ENCODE assay signal across 8 mouse cellular contexts in the genomic region with DNA sequence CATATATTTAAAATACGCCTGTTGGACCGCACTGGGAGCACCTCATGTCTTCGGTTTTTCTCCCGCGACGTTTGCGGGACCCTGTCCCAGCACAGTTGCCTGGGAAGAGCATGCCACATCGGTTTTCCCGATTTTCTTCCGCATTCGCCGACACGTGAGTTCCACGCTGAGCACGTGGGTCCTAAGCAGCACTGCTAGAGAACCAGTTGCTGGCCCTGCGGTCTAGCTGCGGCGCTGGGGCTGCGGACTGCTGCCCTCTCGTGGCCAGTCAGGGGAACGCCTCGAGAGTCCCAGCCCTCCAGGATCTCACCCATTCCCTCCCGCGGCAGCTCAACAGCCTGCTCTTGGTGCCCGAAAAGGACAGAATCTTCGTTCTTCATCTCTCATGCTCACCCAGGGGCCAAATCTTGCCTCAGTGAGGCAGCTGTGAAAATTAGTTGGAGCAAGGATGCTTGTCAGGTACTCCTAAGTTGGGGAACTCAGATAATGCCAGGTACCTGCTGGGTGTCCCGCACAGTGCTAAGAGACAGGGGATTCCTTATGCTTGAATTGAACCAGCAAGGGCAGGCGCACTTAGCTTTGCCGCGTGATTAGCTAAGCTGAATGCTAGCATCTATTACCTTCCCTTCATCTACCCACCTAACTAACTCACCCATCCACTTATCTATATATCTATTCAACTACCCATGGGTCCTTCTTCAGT. TPM values are rescaled to one million over a fixed set of nuclear protein-coding genes. Genes with fewer than 3 reads are reported as not detected.
DNase-seq lines count a peak whose midpoint lies in the region; ATAC-seq and TF ChIP-seq lines count a peak whose summit lies in the region.

No protein-coding gene starts in this region.

- H3K9me3 ChIP-seq in heart, embryonic 11.5 days (replicated peaks; ENCODE audit: control insufficient read depth, low read length), result no peaks in the 10 kb centered on the region
- H3K9me3 ChIP-seq in kidney, embryonic 16.5 days (ENCODE audit: low read length), result no peaks in the 10 kb centered on the region
- no peaks in the 10 kb centered on the region for H3K9me3 ChIP-seq in liver, embryonic 12.5 days (replicated peaks)
- no peaks in the 10 kb centered on the region for H3K9me3 ChIP-seq in stomach, embryonic 15.5 days

- no peaks in the 10 kb centered on the region for H3K27me3 ChIP-seq in heart, embryonic 11.5 days (ENCODE audit: control insufficient read depth, insufficient read depth, low read length)
- no peaks in the 10 kb centered on the region for H3K27me3 ChIP-seq in kidney, embryonic 16.5 days (ENCODE audit: insufficient read depth, low read length)
- peaks cover 6% of the 10 kb centered on the region; the same call in 1 of the 2 replicates for H3K27me3 ChIP-seq in liver, embryonic 12.5 days (replicated peaks)
- H3K27me3 ChIP-seq in stomach, embryonic 15.5 days (replicated peaks), result 0 out of 2 replicates have a peak, but pooled peaks cover 3% of the 10 kb centered on the region

- DNase-seq in B cell, adult 2 months, result peak; percentile 86 to 88
- DNase-seq in natural killer cell, adult 2 months (ENCODE audit: low spot score in 2 of 2), result peak; percentile 62 to 79

- peak; percentile 80 for TF ChIP-seq CTCF in bone marrow macrophage, adult 2 months (IDR thresholded peaks at IDR 0.05; ENCODE audit: low read depth, low read length)
- TF ChIP-seq CTCF in embryonic fibroblast, embryonic 13.5 days (IDR thresholded peaks at IDR 0.05; ENCODE audit: borderline replicate concordance, insufficient read depth, low read length), result peak; percentile 94

- H3K36me3 ChIP-seq in heart, embryonic 11.5 days (ENCODE audit: control insufficient read depth, insufficient read depth, low read length), result no peaks in the 10 kb centered on the region
- no peaks in the 10 kb centered on the region for H3K36me3 ChIP-seq in kidney, embryonic 16.5 days (ENCODE audit: insufficient read depth, low read length)
- H3K36me3 ChIP-seq in liver, embryonic 12.5 days, result peaks cover 10% of the 10 kb centered on the region
- no peaks in the 10 kb centered on the region for H3K36me3 ChIP-seq in stomach, embryonic 15.5 days

- H3K9ac ChIP-seq in heart, embryonic 11.5 days (ENCODE audit: low read depth, low read length), result peak overlapping the region; percentile 69
- H3K9ac ChIP-seq in kidney, embryonic 16.5 days (replicated peaks; ENCODE audit: low read length), result peak overlapping the region; percentile 58
- peak overlapping the region; percentile 66 for H3K9ac ChIP-seq in liver, embryonic 12.5 days
- peak overlapping the region; percentile 13; the same call in 1 of the 2 replicates for H3K9ac ChIP-seq in stomach, embryonic 15.5 days

- WGBS in heart, embryonic 11.5 days (ENCODE audit: insufficient replicate concordance), result 10% methylated on average over 30 of the region's 30 CpGs
- 10% methylated on average over 30 of the region's 30 CpGs for WGBS in kidney, embryonic 16.5 days
- 7% methylated on average over 30 of the region's 30 CpGs for WGBS in liver, embryonic 12.5 days (ENCODE audit: insufficient replicate concordance)
- WGBS in stomach, embryonic 15.5 days, result 9% methylated on average over 30 of the region's 30 CpGs

- H3K27ac ChIP-seq in bone marrow macrophage, adult 2 months (ENCODE audit: insufficient read depth, low read depth, low read length), result peak overlapping the region; percentile 33
- no peak overlapping the region for H3K27ac ChIP-seq in embryonic fibroblast, embryonic 13.5 days (ENCODE audit: insufficient read depth, low read length)
- no peak overlapping the region for H3K27ac ChIP-seq in heart, embryonic 11.5 days (ENCODE audit: low read depth, low read length)
- H3K27ac ChIP-seq in kidney, embryonic 16.5 days (ENCODE audit: low read length), result no peak overlapping the region
- no peak overlapping the region for H3K27ac ChIP-seq in liver, embryonic 12.5 days
- H3K27ac ChIP-seq in stomach, embryonic 15.5 days, result no peak overlapping the region

- 0 out of 2 replicates have a peak, but pooled peaks have one; percentile 55 for TF ChIP-seq POLR2A in bone marrow macrophage, adult 2 months (IDR thresholded peaks at IDR 0.05; ENCODE audit: borderline replicate concordance, low read depth, low read length)
- peak; percentile 51; the same call in 1 of the 2 replicates for TF ChIP-seq POLR2A in embryonic fibroblast, embryonic 13.5 days (IDR thresholded peaks at IDR 0.05; ENCODE audit: low read depth, low read length)

- H3K4me3 ChIP-seq in bone marrow macrophage, adult 2 months (ENCODE audit: insufficient read depth, low read length), result peak overlapping the region; percentile 71
- peak overlapping the region; percentile 23 for H3K4me3 ChIP-seq in embryonic fibroblast, embryonic 13.5 days (ENCODE audit: insufficient read depth, low read length)
- H3K4me3 ChIP-seq in heart, embryonic 11.5 days (ENCODE audit: low read depth, low read length), result peak overlapping the region; percentile 44
- peak overlapping the region; percentile 41 for H3K4me3 ChIP-seq in kidney, embryonic 16.5 days (ENCODE audit: low read length)
- H3K4me3 ChIP-seq in liver, embryonic 12.5 days, result peak overlapping the region; percentile 59
- H3K4me3 ChIP-seq in stomach, embryonic 15.5 days (replicated peaks), result peak overlapping the region; percentile 44

- ATAC-seq in heart, embryonic 11.5 days (replicated peaks; ENCODE audit: insufficient number of reproducible peaks, low FRiP score, low TSS enrichment), result 0 out of 2 replicates have a peak, but pooled peaks have one; percentile 19
- ATAC-seq in kidney, embryonic 16.5 days (ENCODE audit: low FRiP score, low TSS enrichment), result peak; percentile 85
- ATAC-seq in liver, embryonic 12.5 days, result peak; percentile 78
- peak; percentile 83 for ATAC-seq in stomach, embryonic 15.5 days (ENCODE audit: insufficient read depth, low FRiP score, low read depth)

- peak overlapping the region; percentile 79 for H3K4me2 ChIP-seq in heart, embryonic 11.5 days
- peak overlapping the region; percentile 80 for H3K4me2 ChIP-seq in kidney, embryonic 16.5 days (replicated peaks; ENCODE audit: low read depth, low read length)
- H3K4me2 ChIP-seq in liver, embryonic 12.5 days, result peak overlapping the region; percentile 79
- peak overlapping the region; percentile 76 for H3K4me2 ChIP-seq in stomach, embryonic 15.5 days

- peaks cover 6% of the 10 kb centered on the region for H3K4me1 ChIP-seq in bone marrow macrophage, adult 2 months (ENCODE audit: control insufficient read depth, insufficient read depth, low read length)
- H3K4me1 ChIP-seq in embryonic fibroblast, embryonic 13.5 days (ENCODE audit: control insufficient read depth, insufficient read depth, low read length), result peaks cover 5% of the 10 kb centered on the region
- H3K4me1 ChIP-seq in heart, embryonic 11.5 days (ENCODE audit: control insufficient read depth, insufficient read depth, low read length), result peaks cover 36% of the 10 kb centered on the region
- peaks cover 15% of the 10 kb centered on the region for H3K4me1 ChIP-seq in kidney, embryonic 16.5 days (ENCODE audit: insufficient read depth, low read length)
- H3K4me1 ChIP-seq in liver, embryonic 12.5 days, result peaks cover 27% of the 10 kb centered on the region
- peaks cover 21% of the 10 kb centered on the region for H3K4me1 ChIP-seq in stomach, embryonic 15.5 days

RNA-seq across cellular contexts. Expression of gene Kifc5b, which starts 30.7 kb away (rescaled TPM):
- 8.3 and 11.0 TPM in 2 replicates for polyA plus RNA-seq in bone marrow macrophage, adult 2 months (2012; ENCODE audit: insufficient read depth, insufficient read length, missing spikeins)
- polyA plus RNA-seq in embryonic fibroblast, embryonic 13.5 days (2011; ENCODE audit: insufficient read length, low read depth, missing spikeins), result 6.6 and 7.2 TPM in 2 replicates
- 6.3 and 6.9 TPM in 2 replicates for polyA plus RNA-seq in heart, embryonic 11.5 days (2014; fragmentation: Nextera tagmentation; extraction: Ambion mirVana)
- 8.2 and 10.8 TPM in 2 replicates for polyA plus RNA-seq in kidney, embryonic 16.5 days (2015; fragmentation: Nextera tagmentation; extraction: Ambion mirVana)
- polyA plus RNA-seq in liver, embryonic 12.5 days (2016; fragmentation: Nextera tagmentation; extraction: Ambion mirVana), result 6.6 and 8.1 TPM in 2 replicates
- polyA plus RNA-seq in stomach, embryonic 15.5 days (2015; fragmentation: Nextera tagmentation; extraction: Ambion mirVana), result 6.1 and 7.6 TPM in 2 replicates

RNA-seq across cellular contexts. Expression of gene Nkx2-5, which starts 41.4 kb away (rescaled TPM):
- not detected in 2 replicates for polyA plus RNA-seq in bone marrow macrophage, adult 2 months (2012; ENCODE audit: insufficient read depth, insufficient read length, missing spikeins)
- polyA plus RNA-seq in embryonic fibroblast, embryonic 13.5 days (2011; ENCODE audit: insufficient read length, low read depth, missing spikeins), result not detected in 2 replicates
- polyA plus RNA-seq in heart, embryonic 11.5 days (2014; fragmentation: Nextera tagmentation; extraction: Ambion mirVana), result 157 and 159 TPM in 2 replicates
- not detected in 2 replicates for polyA plus RNA-seq in kidney, embryonic 16.5 days (2015; fragmentation: Nextera tagmentation; extraction: Ambion mirVana)
- polyA plus RNA-seq in liver, embryonic 12.5 days (2016; fragmentation: Nextera tagmentation; extraction: Ambion mirVana), result 0.13 and 0.19 TPM in 2 replicates
- 9.2 and 15.4 TPM in 2 replicates for polyA plus RNA-seq in stomach, embryonic 15.5 days (2015; fragmentation: Nextera tagmentation; extraction: Ambion mirVana)

RNA-seq across cellular contexts. Expression of gene Phf1, which starts 46.7 kb away (rescaled TPM):
- 32.1 and 34.3 TPM in 2 replicates for polyA plus RNA-seq in bone marrow macrophage, adult 2 months (2012; ENCODE audit: insufficient read depth, insufficient read length, missing spikeins)
- polyA plus RNA-seq in embryonic fibroblast, embryonic 13.5 days (2011; ENCODE audit: insufficient read length, low read depth, missing spikeins), result 10.9 and 12.0 TPM in 2 replicates
- polyA plus RNA-seq in heart, embryonic 11.5 days (2014; fragmentation: Nextera tagmentation; extraction: Ambion mirVana), result 5.7 and 5.9 TPM in 2 replicates
- 9.3 and 9.4 TPM in 2 replicates for polyA plus RNA-seq in kidney, embryonic 16.5 days (2015; fragmentation: Nextera tagmentation; extraction: Ambion mirVana)
- polyA plus RNA-seq in liver, embryonic 12.5 days (2016; fragmentation: Nextera tagmentation; extraction: Ambion mirVana), result 2.7 TPM in 2 replicates
- 8.5 and 8.7 TPM in 2 replicates for polyA plus RNA-seq in stomach, embryonic 15.5 days (2015; fragmentation: Nextera tagmentation; extraction: Ambion mirVana)

RNA-seq across cellular contexts. Expression of gene Cuta, which starts 53.2 kb away (rescaled TPM):
- polyA plus RNA-seq in bone marrow macrophage, adult 2 months (2012; ENCODE audit: insufficient read depth, insufficient read length, missing spikeins), result 120 and 134 TPM in 2 replicates
- 80.0 and 90.5 TPM in 2 replicates for polyA plus RNA-seq in embryonic fibroblast, embryonic 13.5 days (2011; ENCODE audit: insufficient read length, low read depth, missing spikeins)
- 134 and 145 TPM in 2 replicates for polyA plus RNA-seq in heart, embryonic 11.5 days (2014; fragmentation: Nextera tagmentation; extraction: Ambion mirVana)
- polyA plus RNA-seq in kidney, embryonic 16.5 days (2015; fragmentation: Nextera tagmentation; extraction: Ambion mirVana), result 187 and 203 TPM in 2 replicates
- 119 and 129 TPM in 2 replicates for polyA plus RNA-seq in liver, embryonic 12.5 days (2016; fragmentation: Nextera tagmentation; extraction: Ambion mirVana)
- 179 and 191 TPM in 2 replicates for polyA plus RNA-seq in stomach, embryonic 15.5 days (2015; fragmentation: Nextera tagmentation; extraction: Ambion mirVana)

RNA-seq across cellular contexts. Expression of gene Syngap1, which starts 54.9 kb away (rescaled TPM):
- 2.4 and 3.5 TPM in 2 replicates for polyA plus RNA-seq in bone marrow macrophage, adult 2 months (2012; ENCODE audit: insufficient read depth, insufficient read length, missing spikeins)
- polyA plus RNA-seq in embryonic fibroblast, embryonic 13.5 days (2011; ENCODE audit: insufficient read length, low read depth, missing spikeins), result 52.2 and 58.4 TPM in 2 replicates
- 2.9 and 3.7 TPM in 2 replicates for polyA plus RNA-seq in heart, embryonic 11.5 days (2014; fragmentation: Nextera tagmentation; extraction: Ambion mirVana)
- polyA plus RNA-seq in kidney, embryonic 16.5 days (2015; fragmentation: Nextera tagmentation; extraction: Ambion mirVana), result 1.1 and 2.2 TPM in 2 replicates
- 0.29 and 0.36 TPM in 2 replicates for polyA plus RNA-seq in liver, embryonic 12.5 days (2016; fragmentation: Nextera tagmentation; extraction: Ambion mirVana)
- 2.0 and 2.2 TPM in 2 replicates for polyA plus RNA-seq in stomach, embryonic 15.5 days (2015; fragmentation: Nextera tagmentation; extraction: Ambion mirVana)

Comparison
In these comparisons a context has a peak if more than half of its experiments do, and no peak if none do; other contexts are left out.
1. ATAC-seq: peak in every context shown above with its lines; median percentile 85 in kidney, embryonic 16.5 days; 83 in stomach, embryonic 15.5 days; 78 in liver, embryonic 12.5 days; 19 in heart, embryonic 11.5 days.
2. H3K9ac ChIP-seq: peak in every context shown above with its lines; median percentile 69 in heart, embryonic 11.5 days; 66 in liver, embryonic 12.5 days; 58 in kidney, embryonic 16.5 days; 13 in stomach, embryonic 15.5 days.